Mouse (Mus musculus): Measurements from ENCODE around the gene Fubp3.
"Not testable (repeated sequence)": the region's sequence is repeated elsewhere in the genome, so short reads cannot be mapped to it uniquely, and the experiment has no call there.

DNA sequence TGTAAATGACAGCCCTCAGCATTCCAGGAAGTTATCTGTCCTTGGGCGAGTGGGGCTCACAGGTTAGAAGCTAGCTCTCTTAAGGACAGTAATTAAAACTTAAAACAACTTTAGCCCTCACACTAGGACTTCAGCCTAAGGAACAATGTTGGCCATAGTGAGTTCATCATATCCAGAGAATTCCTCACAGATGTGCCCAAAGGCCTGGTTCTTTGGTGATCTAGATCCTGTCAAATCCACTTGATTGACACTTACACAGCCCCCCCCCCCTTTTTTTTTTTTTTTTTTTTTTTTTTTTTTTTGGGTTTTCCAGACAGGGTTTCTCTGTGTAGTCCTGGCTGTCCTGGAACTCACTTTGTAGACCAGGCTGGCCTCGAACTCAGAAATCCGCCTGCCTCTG is 21.1 kb upstream of the Fubp3 start:
- TF ChIP-seq POLR2A (IDR thresholded peaks at IDR 0.05; ENCODE audit: borderline replicate concordance, insufficient read depth, low read length); CTCF (IDR thresholded peaks at IDR 0.05; ENCODE audit: borderline replicate concordance, insufficient read depth, low read depth, low read length): not testable (repeated sequence)
